Mouse (Mus musculus): ENCODE results near the gene Sox11. TPM values are rescaled to one million over a fixed set of nuclear protein-coding genes. Genes with fewer than 3 reads are reported as not detected.

Sox11 gene
- polyA plus RNA-seq, 1 experiment, result not detected

DNA sequence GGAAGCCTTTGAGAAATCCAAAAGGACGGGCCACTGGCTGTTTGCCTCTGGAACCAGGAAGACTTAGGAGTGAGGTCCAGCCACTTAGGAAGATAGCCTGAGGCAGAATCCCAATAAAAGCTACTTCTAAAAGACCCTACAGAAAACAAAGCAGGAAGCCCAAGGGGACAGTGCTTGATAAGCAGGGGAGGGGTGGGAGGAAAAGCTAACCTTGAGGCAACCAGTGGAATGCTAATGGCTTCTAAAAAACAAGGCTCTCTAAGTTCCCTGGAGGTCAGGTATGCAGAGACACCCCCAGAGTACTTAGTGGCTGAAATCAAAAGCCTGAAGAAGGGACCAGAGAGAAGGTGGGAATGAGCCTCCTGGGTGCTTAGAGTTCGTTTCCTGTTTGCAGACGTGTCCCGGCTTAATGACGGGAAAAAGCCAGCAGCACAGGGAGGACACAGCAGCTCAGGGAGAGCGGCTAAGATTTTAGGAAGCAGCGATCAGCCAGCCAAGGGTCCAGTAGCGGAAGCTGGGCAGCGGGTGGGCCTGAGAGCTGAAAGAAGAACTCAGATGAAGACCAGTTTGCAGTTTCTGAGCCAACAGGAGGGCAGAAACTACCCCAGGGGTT, 30.4 kb downstream of the Sox11 start:
- no peak overlapping the region for H3K4me3 ChIP-seq (replicated peaks)
- H3K4me1 ChIP-seq (ENCODE audit: control insufficient read depth), result no peaks in the 10 kb centered on the region
- H3K27me3 ChIP-seq (ENCODE audit: control insufficient read depth), result no peaks in the 10 kb centered on the region
- TF ChIP-seq TAL1 (IDR thresholded peaks at IDR 0.05; ENCODE audit: low read length) (no peak), GATA1 (IDR thresholded peaks at IDR 0.05; ENCODE audit: low read length) (no peak)
- H3K9me3 ChIP-seq (ENCODE audit: control insufficient read depth, low read length), result no peaks in the 10 kb centered on the region
- no peaks in the 10 kb centered on the region for H3K36me3 ChIP-seq (ENCODE audit: control insufficient read depth)

DNA sequence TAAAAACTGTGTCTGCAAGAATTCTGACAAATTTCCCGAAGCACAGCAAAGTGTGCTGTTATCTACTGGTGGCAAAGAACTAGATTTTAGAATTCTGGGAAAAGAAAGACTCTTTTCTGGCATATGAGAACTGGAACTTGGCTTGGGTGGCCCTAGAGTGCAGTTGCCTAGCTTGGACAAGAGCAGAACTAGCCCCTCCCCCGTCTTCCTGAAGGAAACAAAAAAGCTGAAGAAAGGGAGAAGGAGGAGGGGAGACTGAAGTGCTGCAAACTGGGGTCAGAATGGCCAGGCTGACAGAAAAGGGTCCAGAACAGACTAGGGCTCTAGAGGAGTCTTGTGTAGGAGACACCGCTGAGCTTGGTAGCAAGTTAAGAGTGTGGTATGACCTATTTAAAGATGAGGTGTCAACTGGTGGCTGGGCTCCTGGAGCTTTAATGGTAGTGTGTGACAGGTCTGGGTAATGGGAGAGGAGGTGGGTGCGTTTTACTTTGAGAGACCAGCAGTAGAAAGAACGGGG, 31.0 kb downstream of the Sox11 start:
- Histone ChIP-seq H3K4me1 (ENCODE audit: control insufficient read depth) (no peaks in the 10 kb centered on the region), H3K9me3 (ENCODE audit: control insufficient read depth, low read length) (no peaks in the 10 kb centered on the region), H3K4me3 (replicated peaks) (no peak overlapping the region), H3K36me3 (ENCODE audit: control insufficient read depth) (no peaks in the 10 kb centered on the region), H3K27me3 (ENCODE audit: control insufficient read depth) (no peaks in the 10 kb centered on the region)
- TF ChIP-seq GATA1 (IDR thresholded peaks at IDR 0.05; ENCODE audit: low read length) (no peak), TAL1 (IDR thresholded peaks at IDR 0.05; ENCODE audit: low read length) (no peak)

- no peak for TF ChIP-seq TAL1 (IDR thresholded peaks at IDR 0.05; ENCODE audit: low read length)
- no peak for TF ChIP-seq GATA1 (IDR thresholded peaks at IDR 0.05; ENCODE audit: low read length)
- Histone ChIP-seq H3K4me1 (ENCODE audit: control insufficient read depth) (no peaks in the 10 kb centered on the region), H3K27me3 (ENCODE audit: control insufficient read depth) (no peaks in the 10 kb centered on the region), H3K4me3 (replicated peaks) (no peak overlapping the region), H3K36me3 (ENCODE audit: control insufficient read depth) (no peaks in the 10 kb centered on the region), H3K9me3 (ENCODE audit: control insufficient read depth, low read length) (no peaks in the 10 kb centered on the region)
These were observed 31.7 kb downstream of the Sox11 start for GRCm38 (mm10) chr12:27310703-27311102.

DNA sequence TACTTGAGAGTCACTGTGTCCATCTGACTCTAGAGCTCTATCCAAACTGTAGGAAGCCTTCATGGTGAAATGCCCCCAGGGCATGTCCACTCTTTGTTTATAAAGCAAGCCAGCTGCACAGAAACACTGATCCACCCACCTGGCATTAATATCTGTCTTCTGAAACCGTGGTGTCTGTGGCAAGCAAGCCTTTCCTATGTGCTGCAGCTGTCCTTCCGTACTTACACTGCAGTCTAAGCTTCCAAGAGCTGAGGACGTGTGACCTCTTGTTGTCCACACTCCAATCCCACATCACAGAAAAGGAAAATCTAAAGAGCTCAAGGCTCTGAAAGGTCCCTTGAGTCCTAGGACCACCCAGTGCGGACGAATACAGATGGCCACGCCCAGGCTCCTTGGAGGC, 32.4 kb downstream of the Sox11 start:
- H3K9me3 ChIP-seq (ENCODE audit: control insufficient read depth, low read length), result no peaks in the 10 kb centered on the region
- H3K36me3 ChIP-seq (ENCODE audit: control insufficient read depth), result no peaks in the 10 kb centered on the region
- TF ChIP-seq TAL1 (IDR thresholded peaks at IDR 0.05; ENCODE audit: low read length) (no peak), GATA1 (IDR thresholded peaks at IDR 0.05; ENCODE audit: low read length) (no peak)
- H3K4me1 ChIP-seq (ENCODE audit: control insufficient read depth), result no peaks in the 10 kb centered on the region
- no peak overlapping the region for H3K4me3 ChIP-seq (replicated peaks)
- H3K27me3 ChIP-seq (ENCODE audit: control insufficient read depth), result no peaks in the 10 kb centered on the region

GRCm38 (mm10) chr12:27304713-27305437, 37.5 kb downstream of the Sox11 start:
- H3K27me3 ChIP-seq (ENCODE audit: control insufficient read depth), result no peaks in the 10 kb centered on the region
- H3K4me3 ChIP-seq (replicated peaks), result no peak overlapping the region
- H3K9me3 ChIP-seq (ENCODE audit: control insufficient read depth, low read length), result no peaks in the 10 kb centered on the region
- H3K36me3 ChIP-seq (ENCODE audit: control insufficient read depth), result no peaks in the 10 kb centered on the region
- no peaks in the 10 kb centered on the region for H3K4me1 ChIP-seq (ENCODE audit: control insufficient read depth)
- TF ChIP-seq TAL1 (IDR thresholded peaks at IDR 0.05; ENCODE audit: low read length), result no peak

GRCm38 (mm10) chr12:27303190-27303589, 39.2 kb downstream of the Sox11 start:
- no peaks in the 10 kb centered on the region for H3K27me3 ChIP-seq (ENCODE audit: control insufficient read depth)
- no peaks in the 10 kb centered on the region for H3K36me3 ChIP-seq (ENCODE audit: control insufficient read depth)
- no peaks in the 10 kb centered on the region for H3K4me1 ChIP-seq (ENCODE audit: control insufficient read depth)
- TF ChIP-seq GATA1 (IDR thresholded peaks at IDR 0.05; ENCODE audit: low read length) (no peak), TAL1 (IDR thresholded peaks at IDR 0.05; ENCODE audit: low read length) (no peak)
- no peaks in the 10 kb centered on the region for H3K9me3 ChIP-seq (ENCODE audit: control insufficient read depth, low read length)
- no peak overlapping the region for H3K4me3 ChIP-seq (replicated peaks)

DNA sequence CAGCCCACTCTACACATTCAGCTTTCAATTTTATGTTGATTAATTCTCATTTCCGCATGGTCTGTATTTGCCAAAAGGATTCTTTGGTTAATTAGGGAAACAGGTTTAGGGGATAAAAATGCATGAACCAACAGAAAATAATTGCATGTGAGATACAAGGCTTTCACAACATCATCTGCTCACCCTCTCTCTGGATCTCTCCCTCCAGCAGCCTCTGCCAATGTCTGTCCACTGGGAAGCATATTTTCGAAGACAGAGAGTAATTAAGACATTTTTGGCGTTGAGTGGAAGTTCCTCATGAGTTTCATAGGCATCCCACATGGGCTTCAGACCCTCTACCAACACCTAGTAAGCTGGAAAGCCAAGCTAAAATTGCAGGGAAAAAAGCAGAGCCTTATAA, 43.7 kb downstream of the Sox11 start:
- no peak for TF ChIP-seq GATA1 (IDR thresholded peaks at IDR 0.05; ENCODE audit: low read length)
- no peak overlapping the region for H3K4me3 ChIP-seq (replicated peaks)
- H3K4me1 ChIP-seq (ENCODE audit: control insufficient read depth), result no peaks in the 10 kb centered on the region
- H3K9me3 ChIP-seq (ENCODE audit: control insufficient read depth, low read length), result no peaks in the 10 kb centered on the region
- H3K27me3 ChIP-seq (ENCODE audit: control insufficient read depth), result no peaks in the 10 kb centered on the region
- H3K36me3 ChIP-seq (ENCODE audit: control insufficient read depth), result no peaks in the 10 kb centered on the region

GRCm38 (mm10) chr12:27294191-27294590, 48.2 kb downstream of the Sox11 start:
- H3K36me3 ChIP-seq (ENCODE audit: control insufficient read depth), result no peaks in the 10 kb centered on the region
- no peak overlapping the region for H3K4me3 ChIP-seq (replicated peaks)
- no peaks in the 10 kb centered on the region for H3K9me3 ChIP-seq (ENCODE audit: control insufficient read depth, low read length)
- no peaks in the 10 kb centered on the region for H3K27me3 ChIP-seq (ENCODE audit: control insufficient read depth)
- no peaks in the 10 kb centered on the region for H3K4me1 ChIP-seq (ENCODE audit: control insufficient read depth)
- TF ChIP-seq TAL1 (IDR thresholded peaks at IDR 0.05; ENCODE audit: low read length), result no peak
- TF ChIP-seq GATA1 (IDR thresholded peaks at IDR 0.05; ENCODE audit: low read length), result no peak

GRCm38 (mm10) chr12:27293736-27294135, 48.6 kb downstream of the Sox11 start:
- H3K4me3 ChIP-seq (replicated peaks), result no peak overlapping the region
- TF ChIP-seq GATA1 (IDR thresholded peaks at IDR 0.05; ENCODE audit: low read length), result no peak
- no peak for TF ChIP-seq TAL1 (IDR thresholded peaks at IDR 0.05; ENCODE audit: low read length)
- no peaks in the 10 kb centered on the region for H3K9me3 ChIP-seq (ENCODE audit: control insufficient read depth, low read length)
- no peaks in the 10 kb centered on the region for H3K36me3 ChIP-seq (ENCODE audit: control insufficient read depth)
- H3K4me1 ChIP-seq (ENCODE audit: control insufficient read depth), result no peaks in the 10 kb centered on the region
- no peaks in the 10 kb centered on the region for H3K27me3 ChIP-seq (ENCODE audit: control insufficient read depth)

Data from erythroblast, embryonic 14.5 days (primary cell).